8 mouse cellular contexts compared by ENCODE assay signal in the genomic region with DNA sequence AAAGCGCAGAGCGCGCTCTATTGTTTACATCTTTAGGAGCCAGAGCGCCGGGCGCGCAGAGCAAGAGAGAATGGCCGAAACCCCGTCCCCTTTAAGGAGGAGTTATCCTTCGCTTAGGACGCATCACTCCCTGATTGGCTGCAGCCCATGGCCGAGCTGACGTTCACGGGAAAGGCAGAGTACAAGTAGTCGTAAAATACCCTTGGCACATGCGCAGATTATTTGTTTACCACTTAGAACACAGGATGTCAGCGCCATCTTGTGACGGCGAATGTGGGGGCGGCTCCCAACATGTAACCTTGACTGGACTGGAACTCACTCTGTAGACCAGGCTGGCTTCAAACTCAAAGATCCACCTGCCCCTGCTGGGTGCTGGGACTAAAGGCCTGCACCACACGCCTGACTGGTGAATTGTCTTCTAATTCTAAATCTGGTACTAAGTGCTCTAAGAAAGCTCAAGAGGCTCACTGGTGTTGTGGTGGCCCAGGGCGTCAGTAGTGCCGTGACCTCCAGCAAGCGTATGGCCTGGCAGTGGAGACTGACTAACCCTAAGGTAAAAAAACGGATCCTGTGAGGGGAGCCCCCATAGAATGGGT. TPM values are rescaled to one million over a fixed set of nuclear protein-coding genes. Genes with fewer than 3 reads are reported as not detected.
DNase-seq lines count a peak whose midpoint lies in the region; ATAC-seq lines count a peak whose summit lies in the region.
"Not testable (repeated sequence)": the region's sequence is repeated elsewhere in the genome, so short reads cannot be mapped to it uniquely, and the experiment has no call there.

No protein-coding gene starts in this region.

- peak overlapping the region; percentile 76 for H3K4me2 ChIP-seq in heart, embryonic 13.5 days
- peak overlapping the region; percentile 79 for H3K4me2 ChIP-seq in midbrain, embryonic 11.5 days

- peak; percentile 85 for DNase-seq in CD4-positive, CD25-positive, alpha-beta regulatory T cell, adult 2 months (ENCODE audit: low read depth, low spot score)
- peak; percentile 52 for DNase-seq in cerebellum, adult 11 months
- DNase-seq in kidney, adult 18-20 months: peak; percentile 65
- DNase-seq in liver: peak; percentile 66
- peak; percentile 94 for DNase-seq in midbrain, embryonic 11.5 days (ENCODE audit: low spot score, missing footprints)
- DNase-seq in skeletal muscle tissue, adult 2 months (ENCODE audit: low read depth, low spot score): peak; percentile 76

- H3K9me3 ChIP-seq in heart, embryonic 13.5 days; midbrain, embryonic 11.5 days (ENCODE audit: control insufficient read depth, low read length): not testable (repeated sequence)

- H3K36me3 ChIP-seq in heart, embryonic 13.5 days; midbrain, embryonic 11.5 days (ENCODE audit: control insufficient read depth, insufficient read depth, low read length): not testable (repeated sequence)

- peak overlapping the region; percentile 70 for H3K4me3 ChIP-seq in heart, embryonic 13.5 days
- peak overlapping the region; percentile 53 for H3K4me3 ChIP-seq in midbrain, embryonic 11.5 days (ENCODE audit: low read depth, low read length)

- 6% methylated on average over 24 of the region's 25 CpGs for WGBS in heart, embryonic 13.5 days
- WGBS in midbrain, embryonic 11.5 days: 15% methylated on average over 21 of the region's 25 CpGs

- H3K27ac ChIP-seq in heart, embryonic 13.5 days (replicated peaks): peak overlapping the region; percentile 98
- H3K27ac ChIP-seq in midbrain, embryonic 11.5 days (ENCODE audit: low read depth, low read length): peak overlapping the region; percentile 69

- peak; percentile 60 for ATAC-seq in erythroblast, adult 5-6 weeks (replicated peaks; ENCODE audit: low FRiP score, poor library complexity, severe bottlenecking)
- peak; percentile 62 for ATAC-seq in heart, embryonic 13.5 days (ENCODE audit: extremely low read depth, insufficient number of reproducible peaks, low FRiP score, low TSS enrichment)
- ATAC-seq in midbrain, embryonic 11.5 days (ENCODE audit: low FRiP score): peak; percentile 86

- not testable (repeated sequence) for H3K27me3 ChIP-seq in heart, embryonic 13.5 days (replicated peaks); midbrain, embryonic 11.5 days (ENCODE audit: control insufficient read depth, insufficient read depth, low read length)

- peak overlapping the region; percentile 93 for H3K9ac ChIP-seq in heart, embryonic 13.5 days
- H3K9ac ChIP-seq in midbrain, embryonic 11.5 days (ENCODE audit: low read length): peak overlapping the region; percentile 76

- H3K4me1 ChIP-seq in heart, embryonic 13.5 days: peaks cover 32% of the 10 kb centered on the region
- peaks cover 11% of the 10 kb centered on the region for H3K4me1 ChIP-seq in midbrain, embryonic 11.5 days (ENCODE audit: control insufficient read depth, insufficient read depth, low read length)

RNA-seq across cellular contexts. Expression of a gene that starts 4.3 kb away (rescaled TPM):
- 2.5 TPM in 1 of 2 replicates, not detected in the other for total RNA-seq in erythroblast, adult 5-6 weeks (2015; ENCODE audit: low replicate concordance)
- total RNA-seq in erythroblast, adult 5-6 weeks (2017; ENCODE audit: low replicate concordance): not detected in 2 replicates
- 1.6 and 2.2 TPM in 2 replicates for polyA plus RNA-seq in heart, embryonic 13.5 days (2015; fragmentation: Nextera tagmentation; extraction: Ambion mirVana)
- polyA plus RNA-seq in midbrain, embryonic 11.5 days (2014; fragmentation: Nextera tagmentation; extraction: Ambion mirVana): not detected in 2 replicates

RNA-seq across cellular contexts. Expression of a gene that starts 18.1 kb away (rescaled TPM):
- total RNA-seq in erythroblast, adult 5-6 weeks (2015; ENCODE audit: low replicate concordance): 28.4 and 63.2 TPM in 2 replicates
- 28.5 and 48.2 TPM in 2 replicates for total RNA-seq in erythroblast, adult 5-6 weeks (2017; ENCODE audit: low replicate concordance)
- 40.7 and 41.9 TPM in 2 replicates for polyA plus RNA-seq in heart, embryonic 13.5 days (2015; fragmentation: Nextera tagmentation; extraction: Ambion mirVana)
- 74.0 and 81.0 TPM in 2 replicates for polyA plus RNA-seq in midbrain, embryonic 11.5 days (2014; fragmentation: Nextera tagmentation; extraction: Ambion mirVana)

RNA-seq across cellular contexts. Expression of a gene that starts 18.1 kb away (rescaled TPM):
- total RNA-seq in erythroblast, adult 5-6 weeks (2015; ENCODE audit: low replicate concordance): 15.0 and 32.4 TPM in 2 replicates
- total RNA-seq in erythroblast, adult 5-6 weeks (2017; ENCODE audit: low replicate concordance): 15.8 and 18.0 TPM in 2 replicates
- 190 and 213 TPM in 2 replicates for polyA plus RNA-seq in heart, embryonic 13.5 days (2015; fragmentation: Nextera tagmentation; extraction: Ambion mirVana)
- polyA plus RNA-seq in midbrain, embryonic 11.5 days (2014; fragmentation: Nextera tagmentation; extraction: Ambion mirVana): 187 and 204 TPM in 2 replicates

RNA-seq across cellular contexts. Expression of a gene that starts 18.3 kb away (rescaled TPM):
- total RNA-seq in erythroblast, adult 5-6 weeks (2015; ENCODE audit: low replicate concordance): 14.8 and 16.1 TPM in 2 replicates
- total RNA-seq in erythroblast, adult 5-6 weeks (2017; ENCODE audit: low replicate concordance): 5.3 and 7.7 TPM in 2 replicates
- 38.3 and 40.9 TPM in 2 replicates for polyA plus RNA-seq in heart, embryonic 13.5 days (2015; fragmentation: Nextera tagmentation; extraction: Ambion mirVana)
- polyA plus RNA-seq in midbrain, embryonic 11.5 days (2014; fragmentation: Nextera tagmentation; extraction: Ambion mirVana): 31.6 and 33.1 TPM in 2 replicates

RNA-seq across cellular contexts. Expression of a gene that starts 39.7 kb away (rescaled TPM):
- 77.5 and 144 TPM in 2 replicates for total RNA-seq in erythroblast, adult 5-6 weeks (2015; ENCODE audit: low replicate concordance)
- 5.9 and 14.1 TPM in 2 replicates for total RNA-seq in erythroblast, adult 5-6 weeks (2017; ENCODE audit: low replicate concordance)
- polyA plus RNA-seq in heart, embryonic 13.5 days (2015; fragmentation: Nextera tagmentation; extraction: Ambion mirVana): 399 and 477 TPM in 2 replicates
- polyA plus RNA-seq in midbrain, embryonic 11.5 days (2014; fragmentation: Nextera tagmentation; extraction: Ambion mirVana): 477 and 512 TPM in 2 replicates

Comparison
In these comparisons a context has a peak if more than half of its experiments do, and no peak if none do; other contexts are left out.
1. Peak in every context shown above with its lines: DNase-seq, ATAC-seq, H3K4me3 ChIP-seq and H3K27ac ChIP-seq.